Mouse (Mus musculus): ENCODE results near the gene Foxa1.

The Foxa1 gene

GRCm38 (mm10) chr12:57546415-57547201 lies at the start of gene Foxa1:
Gene Foxa1 (minus strand): TSS chr12:57546916.
- no peak for DNase-seq (ENCODE audit: low spot score)

GRCm38 (mm10) chr12:57575931-57576628 lies 29.4 kb upstream of the Foxa1 start:
- DNase-seq (ENCODE audit: low spot score), result no peak

GRCm38 (mm10) chr12:57572415-57572814 lies 25.7 kb upstream of the Foxa1 start:
- no peak for DNase-seq (ENCODE audit: low spot score)

- DNase-seq (ENCODE audit: low spot score), result no peak
These were observed 25.1 kb upstream of the Foxa1 start for GRCm38 (mm10) chr12:57571773-57572172.

- DNase-seq (ENCODE audit: low spot score), result no peak
These were observed 17.2 kb upstream of the Foxa1 start, which contains the start of gene Ttc6 for GRCm38 (mm10) chr12:57563909-57564308. Gene Ttc6 (plus strand): TSS chr12:57564113.

- DNase-seq (ENCODE audit: low spot score), result no peak
These were observed 7.4 kb upstream of the Foxa1 start for GRCm38 (mm10) chr12:57554091-57554490.

- DNase-seq (ENCODE audit: low spot score), result no peak
These were observed 5.6 kb upstream of the Foxa1 start for GRCm38 (mm10) chr12:57552286-57552685.

- DNase-seq (ENCODE audit: low spot score), result no peak
These were observed 4.2 kb upstream of the Foxa1 start for GRCm38 (mm10) chr12:57550881-57551280.

GRCm38 (mm10) chr12:57550181-57550808 lies 3.6 kb upstream of the Foxa1 start:
- DNase-seq (ENCODE audit: low spot score), result no peak

- no peak for DNase-seq (ENCODE audit: low spot score)
These were observed 3.0 kb upstream of the Foxa1 start for GRCm38 (mm10) chr12:57549667-57550160.

- DNase-seq (ENCODE audit: low spot score), result no peak
These were observed 2.4 kb upstream of the Foxa1 start for GRCm38 (mm10) chr12:57548981-57549666.

GRCm38 (mm10) chr12:57548352-57548980 lies 1.8 kb upstream of the Foxa1 start:
- no peak for DNase-seq (ENCODE audit: low spot score)

GRCm38 (mm10) chr12:57547890-57548289 lies 1.2 kb upstream of the Foxa1 start:
- no peak for DNase-seq (ENCODE audit: low spot score)

- no peak for DNase-seq (ENCODE audit: low spot score)
These were observed 1.1 kb downstream of the Foxa1 start for GRCm38 (mm10) chr12:57545371-57546241.

- DNase-seq (ENCODE audit: low spot score), result peak; percentile 21
These were observed 1.9 kb downstream of the Foxa1 start for GRCm38 (mm10) chr12:57544641-57545370.

- DNase-seq (ENCODE audit: low spot score), result no peak
These were observed 3.1 kb downstream of the Foxa1 start for GRCm38 (mm10) chr12:57543627-57543991.

GRCm38 (mm10) chr12:57542746-57543626 lies 3.7 kb downstream of the Foxa1 start:
- no peak for DNase-seq (ENCODE audit: low spot score)

GRCm38 (mm10) chr12:57541931-57542745 lies 4.6 kb downstream of the Foxa1 start:
- DNase-seq (ENCODE audit: low spot score), result no peak

Measured in layer of hippocampus, adult 11-12 months (tissue).